Comparison of ENCODE assay signal across 8 mouse cellular contexts in the genomic region with DNA sequence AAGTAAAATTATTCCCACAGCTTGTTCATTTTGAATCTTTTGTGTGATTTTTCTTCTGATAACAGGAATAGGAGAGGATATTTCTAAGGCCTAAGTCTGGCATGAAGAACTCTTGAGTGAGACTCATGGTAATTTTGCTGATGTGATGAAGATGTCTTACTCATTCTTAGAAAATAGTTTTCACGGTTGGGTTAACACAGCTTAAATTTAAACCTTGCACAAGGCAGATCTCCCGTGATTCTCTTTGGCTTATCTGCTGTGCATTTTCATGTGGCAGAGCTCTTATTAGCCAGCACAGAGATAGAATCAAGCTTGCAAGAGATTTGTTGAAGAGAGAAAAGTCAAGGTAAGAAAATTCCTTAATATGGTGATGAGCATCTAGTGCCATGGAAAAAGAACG. TPM values are rescaled to one million over a fixed set of nuclear protein-coding genes. Genes with fewer than 3 reads are reported as not detected.
DNase-seq lines count a peak whose midpoint lies in the region; ATAC-seq and TF ChIP-seq lines count a peak whose summit lies in the region.

Gene Dab2, plus strand, starts transcription at position 235 of the 400 bp plus-strand sequence.

- no peak within 1 kb of the TSS for H3K27ac ChIP-seq in heart, embryonic 14.5 days (replicated peaks in 1 of 2; ENCODE audit: control insufficient read depth in 1 of 2, insufficient read depth in 1 of 2, low read depth in 2 of 2, low read length in 2 of 2)
- H3K27ac ChIP-seq in stomach, embryonic 16.5 days (ENCODE audit: low read length), result no peak within 1 kb of the TSS

- H3K4me2 ChIP-seq in heart, embryonic 14.5 days (ENCODE audit: low read length), result no peak within 1 kb of the TSS
- H3K4me2 ChIP-seq in stomach, embryonic 16.5 days (ENCODE audit: low read depth, low read length), result no peak within 1 kb of the TSS

- no peak within 1 kb of the TSS for H3K9ac ChIP-seq in heart, embryonic 14.5 days (ENCODE audit: low read length)
- no peak within 1 kb of the TSS for H3K9ac ChIP-seq in stomach, embryonic 16.5 days (ENCODE audit: low read length)

- ATAC-seq in heart, embryonic 14.5 days (ENCODE audit: insufficient number of reproducible peaks, insufficient read depth, low FRiP score, low read depth), result no peak
- no peak for ATAC-seq in stomach, embryonic 16.5 days (ENCODE audit: insufficient read depth, low FRiP score)
- no peak for ATAC-seq in activated CD4-positive, CD25-positive, alpha-beta regulatory T cell, adult 4 months

- no peak for TF ChIP-seq CTCF in brain, embryonic 14.5 days (IDR thresholded peaks at IDR 0.05; ENCODE audit: borderline replicate concordance, extremely low read depth, insufficient read depth, insufficient read length)

- H3K9me3 ChIP-seq in heart, embryonic 14.5 days (ENCODE audit: control insufficient read depth, low read length), result no peaks in the 10 kb centered on the region
- H3K9me3 ChIP-seq in stomach, embryonic 16.5 days (replicated peaks; ENCODE audit: control insufficient read depth, low read length), result no peaks in the 10 kb centered on the region

- no peak within 1 kb of the TSS for H3K4me3 ChIP-seq in heart, embryonic 14.5 days (ENCODE audit: control insufficient read depth in 1 of 2, insufficient read depth in 1 of 2, low read depth in 1 of 2, low read length in 2 of 2)
- no peak within 1 kb of the TSS for H3K4me3 ChIP-seq in stomach, embryonic 16.5 days (replicated peaks; ENCODE audit: low read length)

- 75% methylated on average over 3 of the region's 3 CpGs for WGBS in heart, embryonic 14.5 days
- WGBS in stomach, embryonic 16.5 days, result 90% methylated on average over 3 of the region's 3 CpGs

- no peaks in the 10 kb centered on the region for H3K27me3 ChIP-seq in heart, embryonic 14.5 days (ENCODE audit: control insufficient read depth, insufficient read depth, low read length)
- H3K27me3 ChIP-seq in stomach, embryonic 16.5 days (ENCODE audit: control insufficient read depth, insufficient read depth, low read length), result no peaks in the 10 kb centered on the region

- no peaks in the 10 kb centered on the region for H3K4me1 ChIP-seq in heart, embryonic 14.5 days (ENCODE audit: control insufficient read depth in 2 of 2, insufficient read depth in 2 of 2, low read length in 2 of 2)
- H3K4me1 ChIP-seq in stomach, embryonic 16.5 days (ENCODE audit: control insufficient read depth, insufficient read depth, low read length), result no peaks in the 10 kb centered on the region

- no peaks in the 10 kb centered on the region for H3K36me3 ChIP-seq in heart, embryonic 14.5 days (ENCODE audit: control insufficient read depth, insufficient read depth, low read length)
- H3K36me3 ChIP-seq in stomach, embryonic 16.5 days (ENCODE audit: control insufficient read depth, insufficient read depth, low read length), result no peaks in the 10 kb centered on the region

- no peak for TF ChIP-seq POLR2A in brain, embryonic 14.5 days (IDR thresholded peaks at IDR 0.05; ENCODE audit: borderline replicate concordance, extremely low read depth, insufficient read depth, insufficient read length, poor library complexity, severe bottlenecking)

- peak; percentile 37 for DNase-seq in kidney, adult 18-20 months
- no peak for DNase-seq in kidney, postnatal 4 days
- DNase-seq in brain, embryonic 14.5 days (ENCODE audit: low read depth), result no peak
- peak; percentile 33 to 35 for DNase-seq in kidney, postnatal 25 days
- DNase-seq in Muller cell, postnatal 12 days (ENCODE audit: inconsistent ontology term), result no peak

RNA-seq across cellular contexts. Expression of gene Dab2, which starts in this region (rescaled TPM):
- polyA plus RNA-seq in brain, embryonic 14.5 days (2012; rRNA removed), result 20.3 and 29.4 TPM in 2 replicates
- 36.4 and 37.5 TPM in 2 replicates for polyA plus RNA-seq in heart, embryonic 14.5 days (2014; fragmentation: Nextera tagmentation; extraction: Ambion mirVana)
- 46.1 and 50.0 TPM in 2 replicates for polyA plus RNA-seq in stomach, embryonic 16.5 days (2015; fragmentation: Nextera tagmentation; extraction: Ambion mirVana)
- polyA plus RNA-seq in activated CD4-positive, CD25-positive, alpha-beta regulatory T cell, adult 4 months (2017; shearing (Covaris generic)), result under 1 TPM in 1 of 2 experiments, not detected in 1; 0.12 TPM

Comparison
In these comparisons a context has a peak if more than half of its experiments do, and no peak if none do; other contexts are left out.
1. RNA of gene Dab2 (polyA plus RNA-seq): 46.1 to 50.0 TPM in stomach, embryonic 16.5 days, 36.4 to 37.5 TPM in heart, embryonic 14.5 days and 20.3 to 29.4 TPM in brain, embryonic 14.5 days; 0.12 TPM in activated CD4-positive, CD25-positive, alpha-beta regulatory T cell, adult 4 months; every median in the first group is over 10 times any median in the second.
2. DNase-seq: peak in kidney, adult 18-20 months (single experiment) and kidney, postnatal 25 days (2 of 2); none in kidney, postnatal 4 days (0 of 2), brain, embryonic 14.5 days (single experiment) and Muller cell, postnatal 12 days (single experiment).